Mouse (Mus musculus): Measurements from ENCODE around the gene Timm10b. TPM values are rescaled to one million over a fixed set of nuclear protein-coding genes. Genes with fewer than 3 reads are reported as not detected.

Timm10b gene
- total and polyA plus RNA-seq, 3 experiments = 86.2 to 103 (median 99.3) TPM

GRCm38 (mm10) chr7:105616561-105616960 is 23.3 kb upstream of the Timm10b start:
- Histone ChIP-seq H3K9ac (ENCODE audit: insufficient read depth, low read depth) (no peak overlapping the region), H3K79me2 (replicated peaks; ENCODE audit: control insufficient read depth, extremely low read depth, insufficient read depth, poor library complexity, severe bottlenecking) (no peaks in the 10 kb centered on the region), H3K4me3 (replicated peaks in 1 of 3; ENCODE audit: low read depth in 2 of 3, low read length in 2 of 3, poor library complexity in 1 of 3) (no peak overlapping the region), H3K27ac (ENCODE audit: insufficient read depth, low read depth) (no peak overlapping the region), H3K4me2 (ENCODE audit: insufficient read depth, low read depth, poor library complexity, severe bottlenecking) (no peak overlapping the region), H3K9me3 (replicated peaks; ENCODE audit: low read length) (no peaks in the 10 kb centered on the region), H3K4me1 (ENCODE audit: control insufficient read depth in 1 of 2, insufficient read depth in 2 of 2) (peaks cover 0 to 4% of the 10 kb centered on the region in 2 experiments; a peak in 1 of 4 replicates), H3K27me3 (replicated peaks) (no peaks in the 10 kb centered on the region), H3K36me3 (replicated peaks in 1 of 2; ENCODE audit: control insufficient read depth in 1 of 2, insufficient read depth in 1 of 2, low read length in 1 of 2) (peaks cover 10 to 66% of the 10 kb centered on the region in 2 experiments)
- DNase-seq (ENCODE audit: extremely low read depth) = no peak
- dilution Hi-C loops (cut with MboI; ENCODE audit: extremely low pct_ligation_motif_present, extremely low pct_unique_long_range_greater_than_20kb, low sequenced_read_pairs) (no loop called here), in situ Hi-C loops (cut with MboI; ENCODE audit: low pct_ligation_motif_present, low pct_unique_long_range_greater_than_20kb, low sequenced_read_pairs) (no loop called here)
- TF ChIP-seq ZMIZ1 (IDR thresholded peaks at IDR 0.05; ENCODE audit: low read depth, low read length) = no peak
- no peak for TF ChIP-seq HCFC1 (IDR thresholded peaks at IDR 0.05; ENCODE audit: low read depth, low read length)
- no peak for TF ChIP-seq MAZ (IDR thresholded peaks at IDR 0.05; ENCODE audit: low read depth, low read length)
- no peak for TF ChIP-seq CTCF (conservative IDR thresholded peaks at IDR 0.05 in 1 of 2, IDR thresholded peaks at IDR 0.05 in 1 of 2; ENCODE audit: low read depth in 2 of 2, low read length in 2 of 2)
- TF ChIP-seq KAT2A (IDR thresholded peaks at IDR 0.05; ENCODE audit: insufficient replicate concordance, low read length) = no peak
- TF ChIP-seq ELF1 (IDR thresholded peaks at IDR 0.05; ENCODE audit: low read depth, low read length) = no peak
- TF ChIP-seq USF1 (IDR thresholded peaks at IDR 0.05; ENCODE audit: low read depth, low read length) = no peak
- no peak for TF ChIP-seq NRF1 (IDR thresholded peaks at IDR 0.05; ENCODE audit: low read depth, low read length)
- no peak for TF ChIP-seq MXI1 (IDR thresholded peaks at IDR 0.05; ENCODE audit: low read depth, low read length)
- no peak for TF ChIP-seq PAX5 (IDR thresholded peaks at IDR 0.05; ENCODE audit: low read length)
- no peak for TF ChIP-seq MEF2A (IDR thresholded peaks at IDR 0.05; ENCODE audit: borderline replicate concordance, low read depth, low read length)
- no peak for TF ChIP-seq JUND (conservative IDR thresholded peaks at IDR 0.05; ENCODE audit: low read depth, low read length)
- no peak for TF ChIP-seq POLR2A (IDR thresholded peaks at IDR 0.05; ENCODE audit: low read depth, low read length)
- no peak for TF ChIP-seq UBTF (IDR thresholded peaks at IDR 0.05; ENCODE audit: low read depth, low read length)
- TF ChIP-seq SMC3 (IDR thresholded peaks at IDR 0.05; ENCODE audit: low read depth, low read length) = no peak
- TF ChIP-seq TCF12 (IDR thresholded peaks at IDR 0.05; ENCODE audit: low read depth, low read length) = no peak

GRCm38 (mm10) chr7:105617810-105618209 is 22.0 kb upstream of the Timm10b start:
- Histone ChIP-seq H3K9ac (ENCODE audit: insufficient read depth, low read depth) (no peak overlapping the region), H3K27ac (ENCODE audit: insufficient read depth, low read depth) (no peak overlapping the region), H3K4me3 (replicated peaks in 1 of 3; ENCODE audit: low read depth in 2 of 3, low read length in 2 of 3, poor library complexity in 1 of 3) (no peak overlapping the region), H3K36me3 (replicated peaks in 1 of 2; ENCODE audit: control insufficient read depth in 1 of 2, insufficient read depth in 1 of 2, low read length in 1 of 2) (peaks cover 10 to 58% of the 10 kb centered on the region in 2 experiments), H3K27me3 (replicated peaks) (no peaks in the 10 kb centered on the region), H3K4me2 (ENCODE audit: insufficient read depth, low read depth, poor library complexity, severe bottlenecking) (no peak overlapping the region), H3K9me3 (replicated peaks; ENCODE audit: low read length) (no peaks in the 10 kb centered on the region), H3K4me1 (ENCODE audit: control insufficient read depth in 1 of 2, insufficient read depth in 2 of 2) (peaks cover 0 to 4% of the 10 kb centered on the region in 2 experiments; a peak in 1 of 4 replicates), H3K79me2 (replicated peaks; ENCODE audit: control insufficient read depth, extremely low read depth, insufficient read depth, poor library complexity, severe bottlenecking) (no peaks in the 10 kb centered on the region)
- dilution Hi-C loops (cut with MboI; ENCODE audit: extremely low pct_ligation_motif_present, extremely low pct_unique_long_range_greater_than_20kb, low sequenced_read_pairs) (no loop called here), in situ Hi-C loops (cut with MboI; ENCODE audit: low pct_ligation_motif_present, low pct_unique_long_range_greater_than_20kb, low sequenced_read_pairs) (no loop called here)
- DNase-seq (ENCODE audit: extremely low read depth) = no peak
- no peak for TF ChIP-seq HCFC1 (IDR thresholded peaks at IDR 0.05; ENCODE audit: low read depth, low read length)
- TF ChIP-seq CHD2 (IDR thresholded peaks at IDR 0.05; ENCODE audit: low read length) = no peak
- TF ChIP-seq POLR2AphosphoS2 (IDR thresholded peaks at IDR 0.05; ENCODE audit: low read depth, low read length) = no peak
- no peak for TF ChIP-seq EP300 (IDR thresholded peaks at IDR 0.05; ENCODE audit: low read length)
- TF ChIP-seq KAT2A (IDR thresholded peaks at IDR 0.05; ENCODE audit: insufficient replicate concordance, low read length) = no peak
- TF ChIP-seq USF1 (IDR thresholded peaks at IDR 0.05; ENCODE audit: low read depth, low read length) = no peak
- no peak for TF ChIP-seq RCOR1 (conservative IDR thresholded peaks at IDR 0.05; ENCODE audit: low read depth, low read length)
- TF ChIP-seq TCF12 (IDR thresholded peaks at IDR 0.05; ENCODE audit: low read depth, low read length) = no peak
- TF ChIP-seq CHD1 (IDR thresholded peaks at IDR 0.05; ENCODE audit: low read depth, low read length) = no peak
- no peak for TF ChIP-seq POLR2A (IDR thresholded peaks at IDR 0.05; ENCODE audit: low read depth, low read length)
- no peak for TF ChIP-seq USF2 (conservative IDR thresholded peaks at IDR 0.05; ENCODE audit: low read depth, low read length)
- TF ChIP-seq MAX (IDR thresholded peaks at IDR 0.05; ENCODE audit: low read length) = no peak
- no peak for TF ChIP-seq MXI1 (IDR thresholded peaks at IDR 0.05; ENCODE audit: low read depth, low read length)
- no peak for TF ChIP-seq ZMIZ1 (IDR thresholded peaks at IDR 0.05; ENCODE audit: low read depth, low read length)
- no peak for TF ChIP-seq TBP (conservative IDR thresholded peaks at IDR 0.05; ENCODE audit: low read depth, low read length)
